Mouse (Mus musculus) liver, embryonic 14.5 days (tissue): ENCODE measurements around the gene Mab21l3.
A peak's percentile ranks its signal among the peaks of the same experiment; 100 is the strongest.

Experiments
- CTCF ChIP-seq: IDR thresholded peaks from 2 replicates; pipeline ENCODE4 v1.5.1; 2016; ENCODE audit warnings: antibody characterized with exemption, low read depth, control low read depth
- EP300 ChIP-seq: IDR thresholded peaks from 2 replicates; pipeline ENCODE4 v1.6.1; 2016; ENCODE audit warnings: antibody characterized with exemption, low read depth

GRCm38 (mm10) chr3:101896893-101897292, 48.1 kb upstream of the Mab21l3 start:
- TF ChIP-seq CTCF (peak; percentile 85), EP300 (no peak)
